Mouse (Mus musculus): ENCODE data around the gene Sap18. TPM values are rescaled to one million over a fixed set of nuclear protein-coding genes. Genes with fewer than 3 reads are reported as not detected.
A peak's percentile ranks its signal among the peaks of the same experiment; 100 is the strongest.

The Sap18 gene
- polyA plus RNA-seq, 2 experiments, result 6.0 to 18.0 TPM

GRCm38 (mm10) chr14:57756094-57756493, 41.9 kb upstream of the Sap18 start:
- H3K27me3 ChIP-seq (ENCODE audit: control insufficient read depth, insufficient read depth, low read length), result no peaks in the 10 kb centered on the region
- no peak for TF ChIP-seq CTCF (IDR thresholded peaks at IDR 0.05; ENCODE audit: low read depth)
- no peak for TF ChIP-seq EP300 (IDR thresholded peaks at IDR 0.05; ENCODE audit: low read depth)
- no peak overlapping the region for H3K4me3 ChIP-seq (ENCODE audit: insufficient read depth in 1 of 2, low read depth in 2 of 2, low read length in 2 of 2)
- 0 out of 2 replicates have a peak overlapping the region, but pooled peaks have one; percentile 7 for H3K9ac ChIP-seq (replicated peaks)
- DNase-seq (ENCODE audit: low read depth in 3 of 3, low spot score in 3 of 3) (no peak), ATAC-seq (ENCODE audit: insufficient read depth) (no peak)
- H3K4me1 ChIP-seq (replicated peaks; ENCODE audit: control insufficient read depth in 2 of 2, insufficient read depth in 2 of 2, low read length in 1 of 2), result peaks cover 51 to 57% of the 10 kb centered on the region in 2 experiments
- H3K4me2 ChIP-seq (ENCODE audit: low read depth), result no peak overlapping the region
- WGBS (ENCODE audit: insufficient replicate concordance), result 73% methylated on average over 4 of the region's 4 CpGs
- no peaks in the 10 kb centered on the region for H3K36me3 ChIP-seq (replicated peaks; ENCODE audit: control insufficient read depth, insufficient read depth, low read depth)
- H3K9me3 ChIP-seq (ENCODE audit: control insufficient read depth, low read length), result no peaks in the 10 kb centered on the region
- H3K27ac ChIP-seq, result no peak overlapping the region

- DNase-seq (ENCODE audit: low read depth in 3 of 3, low spot score in 3 of 3) (no peak), ATAC-seq (ENCODE audit: insufficient read depth) (no peak)
- Histone ChIP-seq H3K9ac (replicated peaks) (no peak within 1 kb of the TSS), H3K27me3 (ENCODE audit: control insufficient read depth, insufficient read depth, low read length) (no peaks in the 10 kb centered on the region), H3K4me1 (replicated peaks; ENCODE audit: control insufficient read depth in 2 of 2, insufficient read depth in 2 of 2, low read length in 1 of 2) (peaks cover 33 to 36% of the 10 kb centered on the region in 2 experiments), H3K9me3 (ENCODE audit: control insufficient read depth, low read length) (no peaks in the 10 kb centered on the region), H3K27ac (no peak within 1 kb of the TSS), H3K36me3 (replicated peaks; ENCODE audit: control insufficient read depth, insufficient read depth, low read depth) (no peaks in the 10 kb centered on the region), H3K4me2 (ENCODE audit: low read depth) (no peak within 1 kb of the TSS), H3K4me3 (ENCODE audit: insufficient read depth in 1 of 2, low read depth in 2 of 2, low read length in 2 of 2) (no peak within 1 kb of the TSS)
- WGBS (ENCODE audit: insufficient replicate concordance), result 83% methylated on average over 4 of the region's 4 CpGs
- no peak for TF ChIP-seq EP300 (IDR thresholded peaks at IDR 0.05; ENCODE audit: low read depth)
- TF ChIP-seq CTCF (IDR thresholded peaks at IDR 0.05; ENCODE audit: low read depth), result no peak
These were observed 39.7 kb upstream of the Sap18 start, which contains the start of gene Lats2 for GRCm38 (mm10) chr14:57758237-57758636. TSS of gene Lats2 (minus strand) at chr14:57758388.

GRCm38 (mm10) chr14:57760447-57761412, 37.2 kb upstream of the Sap18 start:
- H3K36me3 ChIP-seq (replicated peaks; ENCODE audit: control insufficient read depth, insufficient read depth, low read depth), result no peaks in the 10 kb centered on the region
- H3K4me2 ChIP-seq (ENCODE audit: low read depth), result no peak overlapping the region
- DNase-seq (ENCODE audit: low read depth in 3 of 3, low spot score in 3 of 3) (no peak), ATAC-seq (ENCODE audit: insufficient read depth) (no peak)
- H3K27me3 ChIP-seq (ENCODE audit: control insufficient read depth, insufficient read depth, low read length), result no peaks in the 10 kb centered on the region
- 67% methylated on average over 10 of the region's 10 CpGs for WGBS (ENCODE audit: insufficient replicate concordance)
- peaks cover 13 to 15% of the 10 kb centered on the region in 2 experiments for H3K4me1 ChIP-seq (replicated peaks; ENCODE audit: control insufficient read depth in 2 of 2, insufficient read depth in 2 of 2, low read length in 1 of 2)
- no peak overlapping the region for H3K9ac ChIP-seq (replicated peaks)
- no peaks in the 10 kb centered on the region for H3K9me3 ChIP-seq (ENCODE audit: control insufficient read depth, low read length)
- TF ChIP-seq CTCF (IDR thresholded peaks at IDR 0.05; ENCODE audit: low read depth) (no peak), EP300 (IDR thresholded peaks at IDR 0.05; ENCODE audit: low read depth) (no peak)
- no peak overlapping the region for H3K4me3 ChIP-seq (ENCODE audit: insufficient read depth in 1 of 2, low read depth in 2 of 2, low read length in 2 of 2)
- H3K27ac ChIP-seq, result no peak overlapping the region

GRCm38 (mm10) chr14:57769102-57769501, 28.9 kb upstream of the Sap18 start:
- Histone ChIP-seq H3K9ac (replicated peaks) (no peak overlapping the region), H3K36me3 (replicated peaks; ENCODE audit: control insufficient read depth, insufficient read depth, low read depth) (no peaks in the 10 kb centered on the region), H3K4me3 (ENCODE audit: insufficient read depth in 1 of 2, low read depth in 2 of 2, low read length in 2 of 2) (no peak overlapping the region), H3K4me2 (ENCODE audit: low read depth) (no peak overlapping the region), H3K4me1 (replicated peaks; ENCODE audit: control insufficient read depth in 2 of 2, insufficient read depth in 2 of 2, low read length in 1 of 2) (no peaks in the 10 kb centered on the region; a peak in 1 of 4 replicates), H3K27ac (no peak overlapping the region), H3K9me3 (ENCODE audit: control insufficient read depth, low read length) (no peaks in the 10 kb centered on the region), H3K27me3 (ENCODE audit: control insufficient read depth, insufficient read depth, low read length) (no peaks in the 10 kb centered on the region)
- TF ChIP-seq CTCF (IDR thresholded peaks at IDR 0.05; ENCODE audit: low read depth) (no peak), EP300 (IDR thresholded peaks at IDR 0.05; ENCODE audit: low read depth) (no peak)
- no peak for DNase-seq (ENCODE audit: low read depth in 3 of 3, low spot score in 3 of 3)
- WGBS (ENCODE audit: insufficient replicate concordance), result 63% methylated on average over 5 of the region's 5 CpGs
- ATAC-seq (ENCODE audit: insufficient read depth), result no peak

- no peak overlapping the region for H3K4me2 ChIP-seq (ENCODE audit: low read depth)
- no peaks in the 10 kb centered on the region for H3K9me3 ChIP-seq (ENCODE audit: control insufficient read depth, low read length)
- no peak overlapping the region for H3K4me3 ChIP-seq (ENCODE audit: insufficient read depth in 1 of 2, low read depth in 2 of 2, low read length in 2 of 2)
- ATAC-seq (ENCODE audit: insufficient read depth) (no peak), DNase-seq (ENCODE audit: low read depth in 3 of 3, low spot score in 3 of 3) (no peak)
- H3K27me3 ChIP-seq (ENCODE audit: control insufficient read depth, insufficient read depth, low read length), result no peaks in the 10 kb centered on the region
- no peak overlapping the region for H3K9ac ChIP-seq (replicated peaks)
- H3K4me1 ChIP-seq (replicated peaks; ENCODE audit: control insufficient read depth in 2 of 2, insufficient read depth in 2 of 2, low read length in 1 of 2), result no peaks in the 10 kb centered on the region; a peak in 1 of 4 replicates
- TF ChIP-seq EP300 (IDR thresholded peaks at IDR 0.05; ENCODE audit: low read depth) (no peak), CTCF (IDR thresholded peaks at IDR 0.05; ENCODE audit: low read depth) (no peak)
- H3K27ac ChIP-seq, result no peak overlapping the region
- H3K36me3 ChIP-seq (replicated peaks; ENCODE audit: control insufficient read depth, insufficient read depth, low read depth), result no peaks in the 10 kb centered on the region
- 38% methylated on average over 6 of the region's 6 CpGs for whole genome bisulfite sequencing (ENCODE audit: insufficient replicate concordance)
These were observed 25.7 kb upstream of the Sap18 start for GRCm38 (mm10) chr14:57772157-57772815.
